Mouse (Mus musculus) stomach, embryonic 14.5 days (tissue): Measurements from ENCODE around the gene H2afz. TPM values are rescaled to one million over a fixed set of nuclear protein-coding genes. Genes with fewer than 3 reads are reported as not detected.

Source experiments
- ATAC-seq: fragments of 200-750 bp; cut with Nextera tagmentation; 2 replicates; pipeline ENCODE4 v1.8.0; 2017; ENCODE audit warnings: low read depth, moderate TSS enrichment; ENCODE audit not compliant: insufficient number of reproducible peaks, insufficient read depth, low FRiP score
- H3K27ac ChIP-seq: fragments of 300-500 bp; sonication (generic); 2 replicates; pipeline ENCODE4 v1.5.1; 2014; ENCODE audit warnings: mild to moderate bottlenecking, low read length, moderate library complexity, mixed read lengths
- H3K27me3 ChIP-seq: fragments of 300-500 bp; sonication (generic); 2 replicates; pipeline ENCODE4 v1.6.1; 2014; ENCODE audit warnings: low read length, control low read depth, mixed read lengths; ENCODE audit not compliant: control insufficient read depth, insufficient read depth
- H3K36me3 ChIP-seq: fragments of 300-500 bp; sonication (generic); 2 replicates; pipeline ENCODE4 v1.6.1; 2014; ENCODE audit warnings: mild to moderate bottlenecking, control low read depth, low read length, moderate library complexity, mixed read lengths; ENCODE audit not compliant: control insufficient read depth, insufficient read depth
- H3K4me1 ChIP-seq: fragments of 300-500 bp; sonication (generic); 2 replicates; pipeline ENCODE4 v1.6.1; 2014; ENCODE audit warnings: low read length, control low read depth, mixed read lengths; ENCODE audit not compliant: control insufficient read depth, insufficient read depth
- H3K4me2 ChIP-seq: fragments of 300-500 bp; sonication (generic); replicated peaks from 2 replicates; pipeline ENCODE4 v1.6.1; 2014; ENCODE audit warnings: low read depth, low read length, control low read depth
- H3K4me3 ChIP-seq: fragments of 300-500 bp; sonication (generic); 2 replicates; pipeline ENCODE4 v1.5.1; 2014; ENCODE audit warnings: low read depth, low read length, control low read depth
- H3K9ac ChIP-seq: fragments of 300-500 bp; sonication (generic); replicated peaks from 2 replicates; pipeline ENCODE4 v1.6.1; 2014; ENCODE audit warnings: low read depth, mild to moderate bottlenecking, control low read depth, low read length, moderate library complexity, mixed read lengths
- H3K9me3 ChIP-seq: fragments of 300-500 bp; sonication (generic); 2 replicates; pipeline ENCODE4 v1.6.1; 2016; ENCODE audit warnings: low read depth, low read length, control low read depth; ENCODE audit not compliant: control insufficient read depth
- WGBS: fragments of 180-500 bp; shearing (Covaris S2); extraction: QIAGEN DNeasy Blood & Tissue Kit; methylation state at CpG from one replicate; pipeline ENCODE4 v1.1.7; 2014; 5-methylcytosine and 5-hydroxymethylcytosine counted together
- polyA plus RNA-seq: library from polyadenylated mRNA; unstranded; fragments of >200 nt; fragmentation: Nextera tagmentation; extraction: Ambion mirVana; gene quantifications from 2 replicates; pipeline ENCODE4 v1.2.1, GENCODE M21; 2014

Gene H2afz
- polyA plus RNA-seq, 1 experiment from 2014 or later: 1,649 TPM

DNA sequence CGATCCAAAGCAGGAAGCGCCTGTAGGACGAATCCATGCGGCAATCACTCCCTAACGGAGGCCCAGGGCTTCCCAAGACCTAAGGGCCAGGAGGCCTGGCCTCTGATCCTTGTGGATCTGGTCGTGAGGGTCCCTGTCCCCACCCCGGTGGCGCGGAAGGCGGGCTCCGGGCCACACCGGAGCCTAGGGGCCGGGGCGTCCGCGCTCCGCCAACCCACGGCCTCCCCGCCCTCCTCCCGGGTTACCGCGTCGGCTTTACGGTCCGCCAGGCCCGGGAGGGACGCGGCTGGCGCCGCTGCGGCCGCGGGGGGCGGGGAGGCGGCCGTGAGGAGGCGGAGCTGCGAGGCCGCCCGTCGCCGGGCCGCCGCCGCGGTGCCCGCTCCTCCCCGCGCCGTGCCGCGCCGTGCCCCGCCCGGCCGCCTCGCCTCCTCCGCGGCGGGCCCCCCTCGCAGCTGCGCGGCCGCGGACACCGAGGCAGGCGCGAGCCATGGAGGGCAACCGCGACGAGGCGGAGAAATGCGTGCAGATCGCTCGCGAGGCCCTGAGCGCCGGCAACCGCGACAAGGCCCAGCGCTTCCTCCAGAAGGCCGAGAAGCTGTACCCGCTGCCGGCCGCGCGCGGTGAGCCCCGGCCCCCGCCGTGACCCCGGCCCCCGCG lies 3.3 kb downstream of the H2afz start, which contains the start of gene Dnajb14:
Gene Dnajb14 (plus strand): TSS at position 239 of the 657 bp plus-strand sequence.
- ATAC-seq: peak; percentile 21
- peak within 1 kb of the TSS; percentile 71 for H3K4me2 ChIP-seq
- peak within 1 kb of the TSS; percentile 93 for H3K27ac ChIP-seq
- H3K4me1 ChIP-seq: peaks cover 10% of the 10 kb centered on the region
- H3K4me3 ChIP-seq: peak within 1 kb of the TSS; percentile 61
- peak within 1 kb of the TSS; percentile 82 for H3K9ac ChIP-seq
- H3K9me3 ChIP-seq: no peaks in the 10 kb centered on the region
- no peaks in the 10 kb centered on the region for H3K27me3 ChIP-seq
- no peaks in the 10 kb centered on the region for H3K36me3 ChIP-seq
- WGBS: under 1% methylated on average over 70 of the region's 94 CpGs

GRCm38 (mm10) chr3:137868094-137868913 lies 4.0 kb downstream of the H2afz start:
- 4% methylated on average over 26 of the region's 26 CpGs for WGBS
- Histone ChIP-seq H3K9ac (peak overlapping the region; percentile 82), H3K36me3 (no peaks in the 10 kb centered on the region), H3K4me3 (peak overlapping the region; percentile 61), H3K4me2 (peak overlapping the region; percentile 71), H3K27me3 (no peaks in the 10 kb centered on the region), H3K4me1 (peaks cover 10% of the 10 kb centered on the region), H3K27ac (peak overlapping the region; percentile 93), H3K9me3 (no peaks in the 10 kb centered on the region)
- no peak for ATAC-seq

- H3K4me3 ChIP-seq: no peak overlapping the region
- no peak overlapping the region for H3K4me2 ChIP-seq
- no peak for ATAC-seq
- no peak overlapping the region for H3K9ac ChIP-seq
- H3K27ac ChIP-seq: no peak overlapping the region
- H3K9me3 ChIP-seq: no peaks in the 10 kb centered on the region
- no peaks in the 10 kb centered on the region for H3K27me3 ChIP-seq
- H3K36me3 ChIP-seq: no peaks in the 10 kb centered on the region
- WGBS: 84% methylated on average over 9 of the region's 9 CpGs
- peaks cover 10% of the 10 kb centered on the region for H3K4me1 ChIP-seq
Observed at GRCm38 (mm10) chr3:137869395-137869794, 5.1 kb downstream of the H2afz start.

GRCm38 (mm10) chr3:137879313-137879712 lies 15.0 kb downstream of the H2afz start:
- H3K36me3 ChIP-seq: no peaks in the 10 kb centered on the region
- H3K4me2 ChIP-seq: no peak overlapping the region
- H3K9ac ChIP-seq: no peak overlapping the region
- H3K4me3 ChIP-seq: no peak overlapping the region
- H3K27ac ChIP-seq: no peak overlapping the region
- no peaks in the 10 kb centered on the region for H3K4me1 ChIP-seq
- ATAC-seq: no peak
- no peaks in the 10 kb centered on the region for H3K27me3 ChIP-seq
- WGBS: 65% methylated on average over 3 of the region's 3 CpGs
- no peaks in the 10 kb centered on the region for H3K9me3 ChIP-seq

GRCm38 (mm10) chr3:137880109-137880748 lies 15.9 kb downstream of the H2afz start:
- H3K4me2 ChIP-seq: no peak overlapping the region
- ATAC-seq: no peak
- H3K4me3 ChIP-seq: no peak overlapping the region
- H3K27me3 ChIP-seq: no peaks in the 10 kb centered on the region
- 78% methylated on average over 4 of the region's 4 CpGs for WGBS
- no peaks in the 10 kb centered on the region for H3K9me3 ChIP-seq
- H3K27ac ChIP-seq: no peak overlapping the region
- no peak overlapping the region for H3K9ac ChIP-seq
- H3K36me3 ChIP-seq: no peaks in the 10 kb centered on the region
- no peaks in the 10 kb centered on the region for H3K4me1 ChIP-seq

DNA sequence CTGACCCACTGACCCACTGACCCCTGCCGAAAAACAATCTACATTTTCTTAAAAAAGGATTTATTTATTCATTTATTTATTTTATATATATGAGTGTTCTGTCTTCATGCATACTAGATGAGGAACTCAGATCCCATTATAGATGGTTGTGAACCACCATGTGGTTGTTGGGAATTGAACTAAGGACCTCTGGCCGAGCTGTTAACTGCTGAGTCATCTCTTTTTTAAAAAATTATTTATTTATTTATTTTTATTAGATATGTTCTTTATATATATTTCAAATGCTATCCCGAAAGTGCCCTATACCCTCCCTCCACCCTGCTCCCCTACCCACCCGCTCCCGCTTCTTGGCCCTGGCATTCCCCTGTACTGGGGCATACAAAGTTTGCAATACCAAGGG lies 16.8 kb downstream of the H2afz start:
- Histone ChIP-seq H3K36me3 (no peaks in the 10 kb centered on the region), H3K27me3 (no peaks in the 10 kb centered on the region), H3K9ac (no peak overlapping the region), H3K4me3 (no peak overlapping the region), H3K4me1 (no peaks in the 10 kb centered on the region), H3K9me3 (no peaks in the 10 kb centered on the region), H3K4me2 (no peak overlapping the region), H3K27ac (no peak overlapping the region)
- no peak for ATAC-seq
- WGBS: 85% methylated on average over 5 of the region's 5 CpGs

DNA sequence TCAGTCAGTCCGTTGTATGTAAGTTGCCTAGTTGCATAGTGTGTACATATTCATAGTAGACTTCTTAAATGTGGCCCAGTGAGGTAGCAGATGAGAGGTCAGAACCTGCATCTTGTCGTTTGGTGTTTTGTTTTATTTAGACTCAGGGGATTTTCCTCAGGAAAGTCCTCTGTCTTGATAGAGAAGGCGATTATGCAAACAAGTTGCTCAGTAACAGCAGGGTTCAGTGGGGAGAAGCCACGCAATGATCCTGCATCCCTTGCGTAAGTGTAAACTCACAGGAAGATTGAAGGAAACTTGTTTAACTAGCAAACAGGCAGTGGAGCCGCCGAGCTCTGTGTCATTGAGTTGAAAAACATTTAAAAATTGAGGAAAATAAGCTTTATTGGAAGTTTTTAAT lies 23.7 kb downstream of the H2afz start:
- no peak overlapping the region for H3K4me2 ChIP-seq
- H3K36me3 ChIP-seq: peaks cover 7% of the 10 kb centered on the region
- H3K27ac ChIP-seq: no peak overlapping the region
- H3K9ac ChIP-seq: no peak overlapping the region
- H3K4me3 ChIP-seq: no peak overlapping the region
- no peaks in the 10 kb centered on the region for H3K27me3 ChIP-seq
- ATAC-seq: no peak
- H3K9me3 ChIP-seq: no peaks in the 10 kb centered on the region
- WGBS: 68% methylated on average over 7 of the region's 7 CpGs
- no peaks in the 10 kb centered on the region for H3K4me1 ChIP-seq

GRCm38 (mm10) chr3:137891089-137891488 lies 26.8 kb downstream of the H2afz start:
- Histone ChIP-seq H3K9ac (no peak overlapping the region), H3K4me1 (no peaks in the 10 kb centered on the region), H3K4me3 (no peak overlapping the region), H3K4me2 (no peak overlapping the region), H3K9me3 (no peaks in the 10 kb centered on the region), H3K36me3 (peaks cover 15% of the 10 kb centered on the region), H3K27me3 (no peaks in the 10 kb centered on the region), H3K27ac (no peak overlapping the region)
- 80% methylated on average over 3 of the region's 3 CpGs for WGBS
- no peak for ATAC-seq
